Mouse (Mus musculus) yolk sac, embryonic 10.5 days (tissue): Measurements from ENCODE around the gene Gkn1.

Experiments
- DNase-seq: peaks from one replicate; pipeline ENCODE4 v3.0.0-alpha.2; 2017; ENCODE audit warnings: low spot score

Gene Gkn1

GRCm38 (mm10) chr6:87323381-87323780 lies 27.4 kb downstream of the Gkn1 start:
- no peak for DNase-seq

GRCm38 (mm10) chr6:87318651-87319050 lies 32.1 kb downstream of the Gkn1 start:
- DNase-seq = no peak

- DNase-seq = no peak
These were observed 33.8 kb downstream of the Gkn1 start for GRCm38 (mm10) chr6:87316966-87317365.

GRCm38 (mm10) chr6:87312761-87313160 lies 38.0 kb downstream of the Gkn1 start:
- DNase-seq = no peak

- DNase-seq = no peak
These were observed 46.3 kb downstream of the Gkn1 start for GRCm38 (mm10) chr6:87304486-87304885.

GRCm38 (mm10) chr6:87302746-87303145 lies 48.0 kb downstream of the Gkn1 start:
- DNase-seq = no peak

- DNase-seq = no peak
These were observed 48.8 kb downstream of the Gkn1 start for GRCm38 (mm10) chr6:87301991-87302390.
